Mouse (Mus musculus) embryonic fibroblast, embryonic 13.5 days (primary cell): ENCODE measurements around the gene Tas2r143. TPM values are rescaled to one million over a fixed set of nuclear protein-coding genes. Genes with fewer than 3 reads are reported as not detected.

Source experiments
- H3K27ac ChIP-seq: 2 replicates; pipeline ENCODE4 v1.5.1; 2012; ENCODE audit warnings: low read length, control low read depth, inconsistent platforms; ENCODE audit not compliant: insufficient read depth
- H3K4me1 ChIP-seq: 2 replicates; pipeline ENCODE4 v1.6.1; 2011; ENCODE audit warnings: low read length; ENCODE audit not compliant: control insufficient read depth, insufficient read depth
- H3K4me3 ChIP-seq: 2 replicates; pipeline ENCODE4 v1.5.1; 2011; ENCODE audit warnings: mild to moderate bottlenecking, control low read depth, low read length; ENCODE audit not compliant: insufficient read depth
- CTCF ChIP-seq: IDR thresholded peaks from 2 replicates; pipeline ENCODE4 v1.5.1; 2011; ENCODE audit warnings: mild to moderate bottlenecking, control low read depth, low read length, moderate library complexity, borderline replicate concordance; ENCODE audit not compliant: insufficient read depth
- POLR2A ChIP-seq: IDR thresholded peaks from 2 replicates; pipeline ENCODE4 v1.6.1; 2011; ENCODE audit warnings: low read depth, mild to moderate bottlenecking, control low read depth, low read length, moderate library complexity
- polyA plus RNA-seq: library from polyadenylated mRNA; stranded (reverse); fragments of >200 nt; gene quantifications from 2 replicates; pipeline ENCODE4 v1.2.4, GENCODE M21; 2011; ENCODE audit warnings: low read depth; ENCODE audit not compliant: missing spikeins, insufficient read length

The Tas2r143 gene
- polyA plus RNA-seq, 1 experiment, result not detected

DNA sequence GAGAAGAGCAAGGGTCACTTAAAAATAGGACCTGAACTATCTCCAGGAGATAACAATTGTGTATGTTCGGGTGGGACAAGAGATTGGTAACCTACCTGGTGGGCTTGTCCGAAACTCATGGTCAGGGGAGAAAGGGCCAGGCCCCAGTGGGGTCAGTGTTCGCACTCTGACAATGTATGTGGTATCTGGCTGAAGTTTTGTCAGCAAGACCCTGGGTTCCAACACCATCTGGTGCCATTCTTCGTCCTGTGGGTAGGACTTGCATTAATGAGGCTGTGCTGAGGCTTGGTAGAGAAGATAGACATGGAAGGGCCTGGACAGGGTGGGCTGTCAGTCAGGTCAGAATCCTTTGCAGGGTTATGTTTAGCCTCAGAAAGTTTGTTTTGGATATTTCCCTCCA is 36.0 kb upstream of the Tas2r143 start:
- Histone ChIP-seq H3K27ac (no peak overlapping the region), H3K4me1 (peaks cover 2% of the 10 kb centered on the region; the same call in 1 of the 2 replicates), H3K4me3 (no peak overlapping the region)
- no peak for TF ChIP-seq POLR2A
- TF ChIP-seq CTCF, result no peak

DNA sequence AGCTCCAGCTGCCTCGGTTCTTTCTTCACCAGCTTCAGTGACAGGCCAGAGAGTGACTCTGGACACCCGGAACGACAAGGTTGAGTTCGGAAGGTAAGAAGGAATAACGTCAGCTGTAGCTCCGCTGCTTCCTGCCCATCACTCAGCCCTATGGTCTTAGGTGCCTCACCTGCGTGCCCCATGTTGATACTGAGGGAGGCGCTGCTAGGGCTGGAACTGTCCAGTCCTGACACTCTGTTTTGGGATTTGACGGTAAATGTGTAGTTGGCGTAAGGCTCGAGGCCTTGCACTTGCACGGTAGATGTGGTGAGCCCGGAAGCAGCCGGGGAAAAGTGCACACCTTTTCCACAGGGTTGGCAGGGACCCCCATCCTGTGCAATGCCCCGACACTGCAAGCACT is 35.4 kb upstream of the Tas2r143 start:
- H3K27ac ChIP-seq, result no peak overlapping the region

DNA sequence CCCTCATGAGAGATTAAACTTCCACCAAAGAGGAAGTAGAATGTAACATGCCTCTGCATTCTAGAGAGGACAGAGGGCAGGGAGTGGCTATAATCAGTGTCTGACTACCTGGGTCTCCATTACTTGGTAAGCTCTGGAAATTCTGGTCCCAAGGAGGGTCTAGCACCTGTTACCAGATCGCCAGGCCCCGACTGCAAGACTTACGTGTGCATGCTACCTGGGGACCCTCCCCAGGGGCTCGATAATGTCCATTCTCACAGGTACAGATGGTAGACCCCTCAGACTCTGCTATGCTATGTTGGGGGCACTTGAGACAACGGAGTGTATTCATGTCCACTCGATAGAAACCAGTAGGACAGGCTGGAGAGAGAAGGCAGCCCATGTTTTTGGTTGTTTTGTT is 34.8 kb upstream of the Tas2r143 start:
- no peak overlapping the region for H3K27ac ChIP-seq
- TF ChIP-seq CTCF (no peak), POLR2A (no peak)
- H3K4me3 ChIP-seq, result no peak overlapping the region
- peaks cover 2% of the 10 kb centered on the region; the same call in 1 of the 2 replicates for H3K4me1 ChIP-seq

More for the DNA sequence above, 35.4 kb upstream of the Tas2r143 start:
- no peaks in the 10 kb centered on the region; the same call in 1 of the 2 replicates for H3K4me1 ChIP-seq
- no peak for TF ChIP-seq CTCF
- TF ChIP-seq POLR2A, result no peak
- no peak overlapping the region for H3K4me3 ChIP-seq

DNA sequence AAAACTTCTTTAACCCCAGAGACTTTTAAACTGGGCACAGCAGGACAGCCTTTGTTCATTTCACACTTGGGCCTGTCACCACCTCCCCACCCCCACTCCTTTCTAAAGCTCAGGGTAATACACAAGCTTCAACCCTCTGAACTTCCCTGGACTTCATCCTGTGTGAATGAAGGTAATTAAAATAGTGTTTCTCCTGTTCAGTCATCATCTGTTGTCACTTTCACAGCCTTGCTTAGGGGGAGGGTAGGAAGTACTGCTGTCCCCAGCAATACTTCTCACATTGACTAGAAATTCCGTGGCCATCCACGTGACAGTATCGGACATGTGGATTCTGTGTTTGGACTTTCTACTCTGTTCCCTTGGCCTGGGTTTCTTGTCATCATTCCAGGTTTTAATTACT is 30.2 kb upstream of the Tas2r143 start:
- H3K27ac ChIP-seq, result no peak overlapping the region
- H3K4me3 ChIP-seq, result no peak overlapping the region
- H3K4me1 ChIP-seq, result 0 out of 2 replicates have a peak, but pooled peaks cover 11% of the 10 kb centered on the region
- no peak for TF ChIP-seq CTCF
- no peak for TF ChIP-seq POLR2A

DNA sequence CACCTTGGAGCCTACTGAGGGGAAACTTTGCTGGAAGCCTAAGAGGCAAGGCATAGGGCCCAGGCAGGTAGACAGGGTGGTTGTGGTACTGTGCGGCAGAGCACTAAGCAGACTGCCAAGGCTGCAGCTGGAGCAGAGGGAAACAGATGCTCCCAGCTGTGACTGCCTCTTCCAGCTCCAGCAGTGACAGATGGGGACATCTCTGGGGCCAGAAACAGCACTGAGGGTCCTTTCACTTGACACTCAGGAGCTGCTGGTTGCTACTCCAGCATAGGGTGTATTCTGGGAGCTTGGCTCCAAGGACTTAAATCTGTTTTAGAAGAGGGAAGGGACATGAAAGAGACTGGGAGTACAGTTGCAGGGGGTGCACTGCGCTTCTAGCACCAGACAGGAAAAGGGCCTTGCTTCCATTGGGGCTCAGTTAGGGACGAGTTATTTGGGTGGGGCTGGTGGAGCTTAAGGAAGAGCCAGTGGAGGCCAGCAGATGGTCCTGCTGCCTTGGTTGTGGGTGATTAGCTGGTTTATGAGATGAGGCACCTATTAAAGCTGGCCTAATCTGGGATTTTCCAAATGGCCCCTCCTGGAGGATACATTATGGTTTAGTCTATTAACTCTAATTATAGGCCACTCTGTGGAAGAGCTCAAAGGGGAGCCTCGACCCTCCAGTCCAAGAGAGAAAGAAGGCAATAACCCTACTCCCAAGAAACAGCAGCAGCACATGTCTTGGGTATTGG is 29.2 kb upstream of the Tas2r143 start:
- Histone ChIP-seq H3K27ac (no peak overlapping the region), H3K4me1 (peaks cover 16% of the 10 kb centered on the region; the same call in 1 of the 2 replicates), H3K4me3 (no peak overlapping the region)
- TF ChIP-seq POLR2A (no peak), CTCF (no peak)

DNA sequence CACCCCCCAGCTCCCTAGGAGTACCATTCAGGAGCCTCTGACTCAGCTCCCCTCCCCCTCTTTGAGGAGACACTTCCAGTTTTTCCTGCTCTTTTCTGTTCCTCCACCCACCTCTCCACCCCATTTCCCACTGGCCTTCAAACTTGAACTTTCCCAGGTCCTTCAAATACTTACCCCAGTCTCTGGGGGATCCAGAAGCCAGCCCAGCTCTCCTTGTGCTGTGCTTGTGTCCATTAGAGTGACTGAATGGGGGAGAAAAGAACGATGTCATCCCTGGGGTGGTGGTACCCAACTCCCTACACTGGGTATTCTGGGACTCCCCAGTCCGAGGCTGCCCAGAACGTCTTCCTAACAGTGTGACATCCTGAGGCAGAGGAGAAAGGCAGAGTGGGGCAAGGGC is 28.0 kb upstream of the Tas2r143 start:
- no peak for TF ChIP-seq POLR2A
- no peak for TF ChIP-seq CTCF
- Histone ChIP-seq H3K4me1 (peaks cover 16% of the 10 kb centered on the region; the same call in 1 of the 2 replicates), H3K27ac (peak overlapping the region; percentile 5; the same call in 1 of the 2 replicates), H3K4me3 (peak overlapping the region; percentile 2; the same call in 1 of the 2 replicates)

DNA sequence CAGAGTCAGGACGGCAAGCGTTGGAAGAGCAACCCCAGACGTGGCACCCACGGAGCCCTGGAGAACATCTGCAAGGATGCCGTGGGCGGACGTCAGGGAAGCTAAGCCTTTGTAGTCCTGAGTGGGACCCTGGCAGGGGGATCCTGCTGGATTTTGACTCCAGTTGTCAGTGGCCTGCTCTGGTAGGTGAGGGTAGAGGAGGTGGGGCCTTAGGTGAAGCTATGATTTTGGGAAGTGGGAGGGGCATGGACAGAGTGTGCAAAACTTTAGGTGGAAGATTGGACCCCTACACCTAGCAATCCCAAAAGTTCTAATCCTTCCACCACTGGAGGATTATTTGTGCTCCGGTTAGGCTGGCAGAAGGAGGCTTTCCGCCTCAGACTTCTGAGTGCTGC is 27.6 kb upstream of the Tas2r143 start:
- Histone ChIP-seq H3K4me3 (peak overlapping the region; percentile 6), H3K4me1 (peaks cover 16% of the 10 kb centered on the region; the same call in 1 of the 2 replicates), H3K27ac (no peak overlapping the region)
- TF ChIP-seq CTCF (no peak), POLR2A (no peak)

DNA sequence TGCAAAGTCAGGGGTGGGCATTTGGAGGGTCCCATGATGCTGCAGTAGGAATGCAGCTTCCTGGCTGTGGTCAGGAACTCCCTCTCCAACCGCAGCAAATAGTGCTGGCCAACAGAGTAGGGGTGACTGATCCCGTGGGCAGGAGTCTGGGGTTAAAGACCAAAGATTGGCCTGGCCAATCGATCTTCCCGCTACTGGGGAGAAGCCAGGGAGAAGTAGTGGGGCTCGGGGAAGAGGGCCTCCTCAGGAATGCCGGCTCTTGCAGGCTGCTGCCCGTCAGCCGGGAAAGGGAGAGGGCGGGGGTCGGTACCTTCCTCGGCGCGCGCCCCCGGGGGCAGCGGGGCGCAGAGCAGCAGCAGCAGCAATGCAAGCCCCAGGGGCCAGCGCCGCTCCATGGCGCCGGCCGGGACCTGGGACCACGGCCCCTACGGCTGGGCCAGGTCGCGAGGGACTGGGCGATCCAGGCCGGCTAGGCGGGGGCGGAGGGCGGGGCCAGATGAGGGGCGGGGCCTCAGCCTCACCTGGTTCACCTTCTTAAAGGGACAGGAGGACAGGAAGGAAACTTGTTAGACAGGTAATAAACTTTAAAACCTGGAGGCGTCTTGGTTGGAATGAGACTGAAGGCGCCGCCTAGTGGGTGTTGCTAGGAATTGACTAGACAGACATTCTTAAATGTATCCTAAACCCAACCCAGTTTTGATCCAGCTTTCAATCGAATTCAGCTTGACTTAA is 27.1 kb upstream of the Tas2r143 start, which contains the start of gene Epha1:
Epha1 (minus strand) TSS at position 453 of the 732 bp plus-strand sequence.
- no peak for TF ChIP-seq CTCF
- TF ChIP-seq POLR2A, result no peak
- Histone ChIP-seq H3K4me3 (peak within 1 kb of the TSS; percentile 24), H3K4me1 (peaks cover 16% of the 10 kb centered on the region; the same call in 1 of the 2 replicates), H3K27ac (peak within 1 kb of the TSS; percentile 28)

DNA sequence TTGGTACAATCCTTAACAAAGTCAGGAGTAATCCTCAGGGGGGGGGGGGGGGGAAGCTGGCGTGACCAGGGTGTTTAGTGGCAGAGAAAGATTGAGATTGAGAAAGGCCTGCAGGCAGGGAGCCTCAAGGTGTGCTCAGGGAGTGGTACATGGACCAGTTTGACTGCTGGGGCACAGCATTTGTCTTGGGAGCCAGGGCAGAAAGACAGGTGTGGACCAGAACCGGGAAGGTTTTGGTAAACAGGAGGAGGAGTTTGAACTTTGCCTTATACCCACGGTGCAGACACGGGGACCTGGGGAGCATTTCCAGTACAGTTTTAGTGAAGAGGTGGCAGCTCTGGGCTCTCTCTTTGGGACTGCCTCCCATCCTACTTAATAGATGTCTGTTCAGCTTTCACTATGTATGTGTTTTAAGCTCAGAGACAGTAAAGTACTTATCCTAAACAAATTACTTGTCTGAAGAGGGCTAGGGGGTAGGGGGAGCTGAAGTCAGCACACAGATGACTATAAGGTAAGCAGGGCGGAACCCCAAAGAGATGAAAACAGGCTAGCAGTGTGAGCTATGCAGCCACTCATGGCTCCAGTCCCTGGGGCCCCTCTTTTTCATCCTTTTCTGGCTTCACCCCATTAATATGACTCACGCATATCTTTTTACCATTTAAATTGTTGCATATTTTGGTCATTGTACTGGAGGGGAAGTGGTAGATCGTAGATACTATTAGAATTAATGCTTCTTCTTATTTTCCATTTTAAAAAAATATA is 26.2 kb upstream of the Tas2r143 start:
- peak overlapping the region; percentile 28 for H3K27ac ChIP-seq
- H3K4me1 ChIP-seq, result peaks cover 16% of the 10 kb centered on the region; the same call in 1 of the 2 replicates
- H3K4me3 ChIP-seq, result peak overlapping the region; percentile 24; the same call in 1 of the 2 replicates
- TF ChIP-seq CTCF, result no peak
- no peak for TF ChIP-seq POLR2A
